Mouse (Mus musculus) mature B cell (primary cell): ENCODE results near the gene Xylt1.

Experiments used
- in situ Hi-C: fragments of 300-500 bp; cut with MboI; formaldehyde crosslinking; loops from 2 replicates; pipeline ENCODE4 v1.14.3; 2019

Xylt1 gene

DNA sequence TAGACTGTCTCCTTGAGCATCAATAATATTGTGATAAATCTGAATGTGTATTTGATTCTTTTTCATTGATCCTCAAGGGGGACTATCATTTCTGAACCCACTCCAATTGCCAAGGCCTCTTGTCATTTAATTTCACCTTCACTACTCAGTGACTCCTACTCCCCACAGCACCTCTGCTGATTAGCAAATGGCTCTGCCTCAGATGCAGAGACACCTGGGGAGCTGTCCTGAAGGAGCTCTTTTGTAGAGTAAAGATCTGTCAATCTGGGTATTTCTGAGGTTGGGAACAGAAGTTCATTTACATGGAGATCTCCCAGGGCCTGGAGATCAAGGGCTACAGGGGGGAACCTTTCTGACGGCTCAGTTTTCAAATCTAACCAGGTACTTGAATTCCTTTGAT, 98.2 kb downstream of the Xylt1 start:
- in situ Hi-C loops: no loop called here

GRCm38 (mm10) chr7:117480831-117481230, 100.1 kb downstream of the Xylt1 start:
- in situ Hi-C loops: loop anchor here (10.0 kb wide), 2 partner anchors 106 to 134 kb away; no protein-coding TSS in a partner anchor

GRCm38 (mm10) chr7:117481404-117481803, 100.6 kb downstream of the Xylt1 start:
- in situ Hi-C loops: loop anchor here (10.0 kb wide), 2 partner anchors 107 to 133 kb away; no protein-coding TSS in a partner anchor

DNA sequence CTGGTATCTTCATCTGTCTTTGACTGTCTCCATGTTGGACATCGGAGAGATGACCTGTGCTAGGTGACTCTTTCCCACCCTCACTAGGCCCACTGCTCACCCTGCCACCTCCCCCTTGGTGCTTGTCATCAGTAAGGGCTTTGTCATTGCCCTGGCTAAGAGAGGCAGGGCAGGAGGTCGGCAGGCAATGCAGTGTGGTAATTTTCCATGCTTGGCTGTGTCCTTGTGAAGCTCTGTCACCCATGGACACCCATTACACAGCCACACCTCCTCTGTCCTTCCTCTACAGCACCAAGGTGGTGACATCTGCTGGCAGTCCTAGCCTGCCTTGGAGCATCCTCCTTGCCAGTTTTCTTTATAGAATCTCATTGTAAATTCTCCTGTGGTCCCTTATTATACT, 101.9 kb downstream of the Xylt1 start:
- in situ Hi-C loops: loop anchor here (10.0 kb wide), 2 partner anchors 108 to 132 kb away; no protein-coding TSS in a partner anchor

DNA sequence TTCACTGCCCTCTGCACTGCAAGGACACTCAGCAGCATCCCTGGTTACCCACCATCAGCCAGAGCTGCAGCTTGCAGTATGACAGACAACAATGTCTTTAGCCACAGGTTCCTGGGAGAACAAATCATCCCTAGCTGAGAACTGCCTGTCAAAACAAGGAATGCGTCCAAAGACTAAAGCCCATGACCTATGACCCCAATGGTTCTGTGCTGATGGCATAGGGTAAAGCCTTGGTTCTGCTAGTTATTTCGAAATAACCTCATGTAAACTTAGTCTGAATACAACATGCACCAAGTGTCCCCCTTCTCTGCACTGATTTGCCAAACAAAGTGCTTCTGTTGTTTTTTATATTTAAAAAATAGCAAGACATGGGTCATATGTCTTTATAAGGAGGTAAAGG, 103.8 kb downstream of the Xylt1 start:
- in situ Hi-C loops: loop anchor here (10.0 kb wide), 2 partner anchors 110 to 130 kb away; no protein-coding TSS in a partner anchor

DNA sequence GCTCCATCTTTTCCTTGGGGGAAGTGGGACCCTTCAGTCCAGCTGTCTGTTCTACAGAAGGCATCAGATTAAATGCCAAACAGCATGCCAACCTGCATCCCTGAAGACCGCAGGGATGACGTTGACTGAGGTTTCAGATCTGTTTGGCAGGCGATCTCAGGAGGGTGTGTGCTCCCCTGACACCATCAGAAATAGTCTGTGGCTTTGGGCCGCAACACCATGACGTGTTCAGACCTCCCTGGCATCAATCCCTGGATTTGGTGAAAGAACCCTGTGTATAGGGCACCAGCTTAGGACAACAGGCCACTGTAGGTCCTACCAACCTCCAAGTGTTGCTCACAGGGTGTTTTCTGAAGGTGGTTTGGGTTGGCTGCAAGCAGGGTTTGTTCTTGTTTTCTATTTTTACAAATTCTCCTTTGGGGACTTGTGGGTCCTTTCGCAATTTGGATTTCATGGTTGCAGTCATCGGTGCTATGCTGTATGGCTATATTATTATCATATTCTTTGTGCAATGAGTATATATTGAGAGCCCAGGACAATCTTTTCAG, 104.3 kb downstream of the Xylt1 start:
- in situ Hi-C loops: loop anchor here (10.0 kb wide), 2 partner anchors 110 to 130 kb away; no protein-coding TSS in a partner anchor

GRCm38 (mm10) chr7:117486425-117487172, 105.8 kb downstream of the Xylt1 start:
- in situ Hi-C loops: loop anchor here (10.0 kb wide), 2 partner anchors 112 to 128 kb away; no protein-coding TSS in a partner anchor

GRCm38 (mm10) chr7:117487173-117487490, 106.4 kb downstream of the Xylt1 start:
- in situ Hi-C loops: loop anchor here (10.0 kb wide), 2 partner anchors 112 to 128 kb away; no protein-coding TSS in a partner anchor

DNA sequence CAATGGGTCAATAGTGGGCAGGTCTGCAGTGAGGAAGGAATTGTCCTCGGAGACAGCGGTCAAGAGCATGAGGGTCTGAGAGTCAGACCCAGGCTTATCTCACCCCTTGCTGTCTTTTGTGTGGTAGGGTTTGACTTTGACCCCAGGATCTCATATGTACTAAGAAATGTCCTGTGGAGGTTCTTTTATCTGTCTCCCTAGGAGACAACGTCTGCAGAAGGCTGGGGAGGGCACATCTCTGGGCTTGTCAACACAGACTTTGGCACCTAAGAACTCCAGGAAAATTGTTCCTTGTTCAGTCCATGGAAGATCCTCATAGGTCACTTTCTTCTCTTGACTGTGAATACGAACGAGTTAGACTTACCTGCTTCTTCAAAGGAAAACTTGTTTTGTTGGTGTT, 109.2 kb downstream of the Xylt1 start:
- in situ Hi-C loops: loop anchor here (10.0 kb wide), 2 partner anchors 115 to 125 kb away; no protein-coding TSS in a partner anchor

- in situ Hi-C loops: no loop called here
Observed at GRCm38 (mm10) chr7:117490500-117491205, 109.9 kb downstream of the Xylt1 start.

- in situ Hi-C loops: no loop called here
Observed at GRCm38 (mm10) chr7:117491495-117491894, 110.7 kb downstream of the Xylt1 start.

- in situ Hi-C loops: no loop called here
Observed at GRCm38 (mm10) chr7:117494210-117494609, 113.4 kb downstream of the Xylt1 start.

DNA sequence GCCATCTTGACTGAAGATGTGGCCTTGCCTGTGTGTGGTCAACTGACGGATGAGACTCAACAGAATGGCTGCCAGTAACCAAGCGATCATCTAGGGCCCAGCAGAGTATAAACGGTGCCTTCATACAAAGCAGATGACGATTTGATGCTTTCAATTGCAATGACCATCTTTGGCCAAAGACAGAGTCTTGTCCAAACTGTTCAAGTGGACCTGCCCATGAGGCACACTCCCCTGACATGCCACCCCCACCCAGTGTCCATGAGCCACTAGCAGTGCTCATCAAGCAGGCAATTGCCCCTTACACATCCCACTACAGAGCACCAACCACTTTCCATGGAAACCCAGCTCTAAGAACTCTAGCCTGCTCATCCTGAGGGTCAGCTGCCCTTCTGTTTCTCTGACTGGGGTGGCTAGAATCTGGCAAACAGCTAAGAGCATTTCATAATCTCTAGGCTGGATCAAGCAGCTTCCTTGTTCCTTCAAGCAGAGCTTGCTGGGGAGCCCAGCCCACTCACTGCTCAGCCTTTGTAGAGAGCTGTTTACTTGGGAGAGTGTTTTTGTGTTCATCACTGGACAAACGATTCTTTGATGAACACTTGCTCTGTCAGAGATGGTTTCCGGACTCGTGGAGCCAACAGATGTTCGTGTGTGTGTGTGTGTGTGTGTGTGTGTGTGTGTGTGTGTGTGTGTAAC, 114.0 kb downstream of the Xylt1 start:
- in situ Hi-C loops: no loop called here

DNA sequence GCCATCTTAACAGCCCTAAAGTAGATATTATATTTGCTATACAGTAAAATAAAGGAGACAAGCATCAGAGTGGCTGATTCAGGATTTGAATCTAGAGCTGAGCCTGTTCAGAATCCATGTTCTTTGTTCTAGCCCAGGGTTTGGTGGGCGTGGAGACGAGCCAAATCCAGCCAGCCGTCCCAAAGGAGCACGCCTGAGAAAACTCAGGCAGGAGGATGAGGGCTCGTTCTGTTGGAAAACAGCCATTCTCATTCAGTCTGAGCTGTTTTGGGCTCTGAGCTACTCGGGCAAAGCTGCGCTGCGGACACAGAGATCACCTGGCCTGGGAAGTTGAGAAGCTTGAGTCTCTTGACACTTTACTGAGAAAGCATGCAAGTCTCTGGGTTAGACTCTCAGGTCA, 115.0 kb downstream of the Xylt1 start:
- in situ Hi-C loops: no loop called here

DNA sequence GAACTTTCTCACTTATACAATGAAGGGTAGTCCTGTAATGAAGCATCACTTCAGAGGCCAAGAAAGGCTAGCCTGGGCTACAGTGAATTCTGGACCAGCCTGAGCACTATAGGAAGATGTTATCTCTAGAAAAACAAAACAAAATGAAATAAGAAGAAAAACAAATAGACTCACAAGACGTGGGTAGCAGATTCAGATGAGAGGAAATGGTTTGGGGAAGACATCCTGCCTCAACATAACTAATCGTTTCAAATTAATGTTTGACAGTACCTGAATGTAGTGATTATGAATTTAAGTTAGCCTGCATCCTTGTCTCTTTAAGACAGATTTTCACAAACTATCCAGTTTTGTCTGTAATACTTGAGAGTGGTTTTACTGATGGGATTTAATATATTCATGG, 117.4 kb downstream of the Xylt1 start:
- in situ Hi-C loops: no loop called here

DNA sequence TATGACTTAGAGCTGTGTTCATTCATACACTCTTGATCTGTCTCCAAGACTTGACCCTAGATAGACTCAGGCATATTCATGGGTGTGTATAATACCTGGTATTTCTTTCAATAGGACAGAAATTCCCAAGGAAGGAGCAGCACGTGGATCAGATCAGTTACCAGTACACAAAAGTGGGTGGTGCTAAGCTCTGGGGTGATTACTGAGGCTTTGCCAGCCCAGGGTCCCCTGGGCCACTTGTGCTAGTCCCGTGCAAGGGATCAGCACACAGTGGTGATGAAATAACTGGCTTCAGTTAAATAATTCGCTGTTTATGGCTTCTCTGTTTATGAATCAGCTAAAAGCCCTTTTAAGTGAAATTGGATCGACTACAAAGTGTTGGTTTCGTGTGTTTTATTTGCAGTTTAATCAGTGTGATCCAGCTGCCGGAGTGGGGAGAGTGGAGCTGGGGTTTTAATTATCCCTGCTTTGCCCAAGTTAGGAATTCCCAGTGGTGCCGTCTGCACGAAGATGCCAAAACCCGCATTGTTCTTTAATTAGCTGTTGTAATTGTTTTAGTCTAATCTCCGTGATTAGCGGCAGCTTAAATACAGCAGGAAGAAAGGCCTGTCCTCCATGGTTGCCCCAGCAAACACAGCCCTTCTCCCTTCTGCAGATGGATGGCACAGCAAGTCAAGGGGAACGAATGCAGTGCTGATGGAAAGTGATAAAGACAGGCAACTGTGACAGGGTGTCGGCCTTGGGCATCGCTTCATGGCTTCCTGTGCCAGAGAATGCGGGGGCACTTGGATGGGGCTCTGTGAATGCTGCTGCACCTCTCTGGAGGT, 120.8 kb downstream of the Xylt1 start:
- in situ Hi-C loops: no loop called here

- in situ Hi-C loops: no loop called here
Observed at GRCm38 (mm10) chr7:117502415-117502814, 121.6 kb downstream of the Xylt1 start.

DNA sequence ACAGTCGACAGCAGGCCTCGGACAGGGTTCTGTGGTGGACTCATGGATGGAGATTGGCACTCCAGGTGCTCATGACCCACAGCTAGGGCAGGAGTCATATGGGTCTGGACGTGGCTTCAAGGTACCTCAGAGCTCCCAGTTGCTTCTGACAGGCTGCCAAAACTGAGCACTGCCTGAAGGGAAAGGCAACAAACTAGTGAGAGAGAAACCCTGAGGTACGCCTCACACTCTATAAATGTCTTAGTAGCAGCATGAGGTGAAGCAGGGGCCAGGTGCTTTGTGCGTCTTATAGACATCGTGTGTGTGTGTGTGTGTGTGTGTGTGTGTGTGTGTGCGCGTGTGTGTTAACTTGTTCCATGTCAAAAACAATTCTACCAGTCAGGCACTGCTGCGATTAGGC, 122.9 kb downstream of the Xylt1 start:
- in situ Hi-C loops: no loop called here

- in situ Hi-C loops: no loop called here
Observed at GRCm38 (mm10) chr7:117505791-117506190, 125.0 kb downstream of the Xylt1 start.

DNA sequence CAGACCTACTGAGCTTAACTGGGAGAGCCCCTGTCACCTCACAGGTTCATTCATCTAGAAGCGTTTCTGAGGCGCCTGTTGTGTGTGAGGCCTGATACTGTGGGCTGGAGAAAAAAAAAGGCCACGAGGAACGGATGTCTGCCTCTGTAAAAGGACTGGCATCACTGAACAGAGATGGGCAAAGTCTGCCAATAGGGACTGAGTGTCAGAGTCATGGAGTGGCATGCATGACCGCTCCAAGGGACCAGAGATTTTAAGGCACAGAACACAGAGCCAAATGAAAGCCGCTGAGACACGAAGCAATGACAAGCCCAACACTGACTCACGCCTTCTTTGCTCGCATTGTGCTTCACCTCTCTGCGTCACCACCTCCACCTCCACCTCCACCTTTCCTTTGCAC, 126.6 kb downstream of the Xylt1 start:
- in situ Hi-C loops: no loop called here

GRCm38 (mm10) chr7:117508090-117508489, 127.3 kb downstream of the Xylt1 start:
- in situ Hi-C loops: no loop called here
